Mouse (Mus musculus) gastrocnemius, adult 2 months (tissue): ENCODE results near the gene Abi1. TPM values are rescaled to one million over a fixed set of nuclear protein-coding genes. Genes with fewer than 3 reads are reported as not detected.
"Not testable (repeated sequence)": the region's sequence is repeated elsewhere in the genome, so short reads cannot be mapped to it uniquely, and the experiment has no call there.

ENCODE experiments used
- DNase-seq: peaks from one replicate; pipeline ENCODE4 v3.0.0; 2022
- H3K27ac ChIP-seq: fragments of 200-600 bp; 2 replicates; pipeline ENCODE4 v1.8.1; 2022; ENCODE audit warnings: mild to moderate bottlenecking
- H3K4me3 ChIP-seq: fragments of 200-600 bp; 2 replicates; pipeline ENCODE4 v1.8.1; 2022; ENCODE audit warnings: mild to moderate bottlenecking, moderate library complexity
- CTCF ChIP-seq: fragments of 200-600 bp; IDR thresholded peaks from 2 replicates; pipeline ENCODE4 v1.8.1; 2022; ENCODE audit warnings: antibody characterized with exemption, mild to moderate bottlenecking, moderate library complexity
- intact Hi-C: fragments of 180-260 bp; cut with DNase I; formaldehyde crosslinking; loops from one replicate; pipeline ENCODE4 v1.15.1; 2025
- total RNA-seq, 2 experiments: library from RNA; stranded (reverse); gene quantifications; 2 replicates each; pipeline ENCODE4 v1.2.3; 2021

Abi1 gene
- total RNA-seq, 2 experiments from 2014 or later = 17.3 to 18.9 TPM

DNA sequence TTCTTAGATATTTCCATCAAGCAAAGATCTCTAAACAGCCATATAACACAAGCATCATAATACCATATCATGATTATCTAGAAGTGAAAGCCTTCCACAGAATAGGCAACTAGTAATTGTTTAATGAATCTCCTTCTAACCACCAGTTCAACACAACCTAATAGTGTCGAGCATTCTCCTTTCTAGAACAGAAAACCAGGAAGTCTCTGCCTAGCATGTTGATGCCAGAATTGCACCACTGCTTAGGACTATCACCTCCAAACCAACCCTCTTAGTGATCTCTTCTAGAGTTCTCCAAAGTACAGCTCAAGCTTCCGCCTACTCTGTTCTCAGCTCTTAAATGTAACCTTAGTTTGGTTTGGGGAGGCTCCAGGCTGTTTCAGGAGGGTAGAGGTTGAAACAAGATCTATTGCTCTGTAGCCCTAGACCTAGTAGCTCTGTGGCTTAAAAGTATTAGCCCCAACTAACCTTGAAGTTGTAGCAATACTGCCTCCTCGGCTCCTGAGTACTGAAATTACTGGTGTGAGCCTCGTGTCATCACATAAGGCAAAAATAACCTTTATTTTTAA is 16.2 kb downstream of the Abi1 start:
- no peak for DNase-seq
- TF ChIP-seq CTCF = no peak
- Histone ChIP-seq H3K4me3 (no peak overlapping the region), H3K27ac (peak overlapping the region; percentile 65)
- intact Hi-C loops = no loop called here

DNA sequence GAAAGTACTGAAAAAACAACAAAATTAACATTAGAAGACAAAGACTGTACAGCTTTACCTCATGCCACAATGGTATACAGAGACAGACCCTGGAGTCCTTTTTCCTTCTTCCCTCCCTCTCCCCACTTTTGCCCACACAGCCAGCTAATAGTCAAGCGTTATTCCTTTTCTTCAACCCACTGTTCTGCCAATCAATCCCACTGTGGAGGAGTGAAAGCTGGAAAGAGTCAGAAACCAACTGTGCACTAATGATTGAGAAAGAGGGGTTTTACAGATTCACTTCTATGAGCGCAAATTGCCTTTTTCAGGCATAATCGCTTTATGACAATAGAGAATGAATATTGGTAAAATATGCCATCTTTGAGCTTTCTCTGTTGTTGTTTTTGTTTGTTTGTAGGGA is 17.0 kb downstream of the Abi1 start:
- intact Hi-C loops = no loop called here
- H3K27ac ChIP-seq = peak overlapping the region; percentile 68; the same call in 1 of the 2 replicates
- no peak overlapping the region for H3K4me3 ChIP-seq
- no peak for TF ChIP-seq CTCF
- DNase-seq = no peak

DNA sequence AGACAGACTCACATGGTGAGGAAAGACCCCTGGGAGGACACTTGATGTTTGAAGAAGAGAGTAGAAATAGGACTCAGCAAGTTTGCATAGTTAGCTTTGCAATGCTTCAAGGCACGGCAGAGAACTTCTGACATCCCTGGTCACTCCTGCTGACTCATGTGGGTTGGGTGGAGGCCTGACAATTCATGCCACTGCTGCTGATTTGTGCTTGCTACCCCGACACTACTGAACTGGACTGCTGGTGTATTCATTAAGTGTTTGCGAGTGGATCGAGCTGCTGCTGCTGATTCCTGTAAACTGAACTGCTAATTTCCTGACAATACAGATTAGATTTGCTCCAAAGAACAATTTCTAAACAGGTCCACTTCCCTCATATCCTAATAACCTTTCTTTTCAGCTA is 18.3 kb downstream of the Abi1 start:
- H3K27ac ChIP-seq = peak overlapping the region; percentile 68
- no peak overlapping the region for H3K4me3 ChIP-seq
- DNase-seq = peak; percentile 59
- TF ChIP-seq CTCF = no peak
- intact Hi-C loops = no loop called here

DNA sequence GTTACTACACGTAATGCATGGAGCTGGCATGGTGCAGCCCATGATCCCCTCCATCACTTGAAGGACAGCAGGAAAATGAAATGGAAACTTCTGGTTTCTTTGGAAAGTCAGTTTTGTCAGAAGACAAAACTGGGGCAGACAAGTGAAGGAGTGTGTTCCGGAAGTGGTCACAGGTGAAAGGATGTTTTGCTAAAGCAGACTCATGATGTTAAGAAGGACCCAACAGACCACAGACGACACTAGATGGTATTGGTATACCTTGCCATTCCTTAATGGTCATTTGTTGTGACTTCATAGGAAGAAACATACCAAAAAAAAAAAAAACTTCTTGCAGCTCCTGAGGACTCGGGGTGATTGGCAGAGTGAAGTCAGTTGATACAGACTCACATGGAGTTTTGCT is 18.7 kb downstream of the Abi1 start:
- peak overlapping the region; percentile 68 for H3K27ac ChIP-seq
- H3K4me3 ChIP-seq = no peak overlapping the region
- DNase-seq = no peak
- intact Hi-C loops = no loop called here
- TF ChIP-seq CTCF = no peak

DNA sequence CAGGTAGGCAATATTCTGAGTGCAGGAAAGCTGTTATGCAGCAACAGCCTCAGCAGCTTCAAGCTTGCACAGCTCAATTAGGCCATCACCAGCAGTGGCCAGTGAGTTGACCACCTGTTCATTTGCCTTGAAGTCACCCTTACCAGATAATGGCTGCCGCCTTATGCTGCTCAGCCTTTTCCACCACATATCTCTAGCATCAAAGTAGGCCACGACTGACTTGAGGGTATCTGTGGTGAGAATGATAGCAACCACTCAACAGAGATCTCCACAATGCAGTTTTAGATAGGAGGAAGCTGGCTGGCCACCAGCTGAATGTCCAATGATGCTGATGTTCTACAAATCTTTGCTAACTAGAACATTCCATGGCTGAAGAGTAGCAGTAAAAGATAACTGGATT is 20.9 kb downstream of the Abi1 start:
- no peak overlapping the region for H3K27ac ChIP-seq
- intact Hi-C loops = no loop called here
- no peak for TF ChIP-seq CTCF

DNA sequence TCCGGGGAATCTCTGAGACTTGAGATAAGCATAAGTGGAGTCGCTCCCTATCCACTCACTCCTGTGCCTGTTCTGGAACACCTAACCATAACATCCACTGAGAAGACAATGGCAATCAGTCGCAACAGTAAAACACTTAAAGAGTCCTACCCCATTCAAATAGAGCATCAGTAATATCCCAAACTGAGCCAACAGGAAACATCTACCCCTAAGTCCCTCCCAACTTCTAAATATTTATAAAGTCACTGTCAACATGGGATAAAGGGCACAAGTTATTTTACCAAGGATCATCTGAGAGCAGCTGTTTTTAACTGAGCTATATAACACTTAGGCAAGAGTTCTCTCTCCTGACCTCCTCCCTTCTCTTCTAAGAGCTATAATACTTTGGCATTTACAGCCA is 23.9 kb downstream of the Abi1 start:
- DNase-seq = no peak
- intact Hi-C loops = no loop called here
- no peak overlapping the region for H3K4me3 ChIP-seq
- H3K27ac ChIP-seq = peak overlapping the region; percentile 43; the same call in 1 of the 2 replicates
- no peak for TF ChIP-seq CTCF

More for the DNA sequence above, 20.9 kb downstream of the Abi1 start:
- no peak for DNase-seq
- H3K4me3 ChIP-seq = no peak overlapping the region

DNA sequence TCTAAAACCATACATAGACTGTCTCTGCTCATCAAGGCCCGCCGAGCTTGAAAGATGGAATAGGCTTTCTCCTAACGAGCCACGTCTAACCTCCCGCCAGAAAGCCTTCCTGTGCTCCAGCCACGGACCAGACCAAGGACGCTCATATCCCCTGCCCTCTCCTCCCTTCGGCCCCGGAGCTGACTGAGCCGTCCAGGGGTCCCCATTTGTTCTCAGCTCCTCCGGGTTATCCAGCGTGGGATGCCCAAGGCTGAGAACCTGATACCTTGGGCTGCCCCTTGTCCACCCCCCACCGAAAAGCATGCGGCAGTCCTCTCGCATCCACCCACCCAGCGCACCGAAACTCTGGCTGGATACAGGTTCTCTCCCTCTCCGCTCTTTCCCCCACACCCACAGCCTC is 24.7 kb downstream of the Abi1 start:
- no peak overlapping the region for H3K27ac ChIP-seq
- intact Hi-C loops = no loop called here

DNA sequence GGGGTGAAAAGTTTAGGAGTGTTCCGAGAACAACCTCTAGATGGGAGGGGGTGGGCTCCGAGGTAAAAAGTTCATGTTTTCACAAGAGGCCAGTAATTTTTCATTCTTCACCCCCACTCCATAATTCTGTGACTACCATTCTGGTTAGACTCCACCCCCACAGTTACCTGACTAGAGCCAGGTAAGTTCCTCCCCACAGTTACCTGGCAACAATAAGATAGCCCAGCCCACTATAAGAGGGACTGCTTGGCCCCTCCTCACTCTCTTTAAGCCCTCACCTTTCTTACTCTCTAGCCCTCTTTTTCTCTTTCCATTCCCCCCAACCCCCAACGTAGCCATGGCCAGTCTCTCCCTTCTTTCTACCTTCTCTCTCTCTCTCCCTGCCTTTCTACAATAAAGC is 25.1 kb downstream of the Abi1 start:
- H3K27ac ChIP-seq, DNase-seq, intact Hi-C loops, H3K4me3 ChIP-seq: not testable (repeated sequence)

More for the DNA sequence above, 24.7 kb downstream of the Abi1 start:
- no peak for TF ChIP-seq CTCF
- H3K4me3 ChIP-seq = no peak overlapping the region
- no peak for DNase-seq

DNA sequence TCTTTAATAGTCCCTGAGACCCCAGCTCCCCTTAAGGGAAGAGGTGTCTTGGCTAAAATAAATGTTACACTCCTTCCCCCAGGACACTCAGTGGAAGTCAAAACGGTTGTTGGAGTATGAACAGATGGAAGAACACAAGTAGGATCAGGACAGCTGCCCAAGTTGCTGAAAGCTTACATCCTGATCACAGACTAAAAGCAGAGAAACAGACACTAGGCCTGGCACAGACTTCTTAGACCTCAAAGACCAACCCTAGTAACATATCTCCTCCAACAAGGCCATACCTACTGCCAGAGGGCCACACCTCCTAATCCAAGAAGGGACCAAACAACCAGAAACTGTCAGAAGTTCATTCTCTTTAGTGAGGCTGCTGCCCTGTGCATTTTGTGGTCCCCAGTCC is 31.8 kb downstream of the Abi1 start:
- Histone ChIP-seq H3K4me3 (no peak overlapping the region), H3K27ac (no peak overlapping the region)
- DNase-seq = no peak
- intact Hi-C loops = no loop called here
- TF ChIP-seq CTCF = no peak

DNA sequence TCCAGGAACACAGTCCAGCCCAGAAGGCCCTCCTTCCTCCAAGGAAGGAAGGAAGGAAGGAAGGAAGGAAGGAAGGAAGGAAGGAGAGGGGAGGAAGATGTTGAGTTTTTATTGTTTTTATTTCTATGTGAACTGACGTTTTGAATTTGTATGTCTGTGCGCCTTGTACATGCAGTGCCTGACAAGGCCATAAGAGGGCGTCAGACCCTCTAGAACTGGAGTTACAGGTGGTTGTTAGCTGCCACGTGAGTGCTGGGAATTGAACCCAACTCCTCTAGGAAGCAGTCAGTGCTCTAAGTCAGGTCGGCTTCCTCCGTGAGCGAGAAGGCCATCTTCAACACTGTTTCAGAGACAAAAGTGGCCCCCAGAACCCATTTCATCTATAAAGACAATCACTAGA is 32.5 kb downstream of the Abi1 start:
- H3K27ac ChIP-seq = peak overlapping the region; percentile 71; the same call in 1 of the 2 replicates
- TF ChIP-seq CTCF = no peak
- no peak overlapping the region for H3K4me3 ChIP-seq
- intact Hi-C loops = no loop called here
- DNase-seq = no peak

DNA sequence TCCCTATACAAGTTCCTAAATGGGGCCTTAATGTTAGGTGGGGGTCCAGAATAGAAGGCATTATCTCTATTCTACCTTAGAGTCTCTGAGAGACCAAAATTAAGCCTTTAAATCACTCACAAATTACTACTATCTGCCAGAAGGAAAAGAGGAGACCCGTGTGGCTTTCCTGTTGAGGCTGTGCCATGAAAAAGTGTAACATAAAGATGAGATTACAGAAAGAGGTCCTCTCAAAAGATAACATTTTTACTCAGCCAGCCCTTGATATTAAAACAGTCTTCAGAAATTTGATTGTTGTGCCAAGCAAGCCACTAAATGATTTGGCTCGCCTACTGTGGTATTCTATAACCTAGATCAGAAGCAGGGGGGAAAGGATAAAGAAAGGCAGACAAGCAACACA is 32.9 kb downstream of the Abi1 start:
- TF ChIP-seq CTCF = no peak
- no peak for DNase-seq
- intact Hi-C loops = no loop called here
- H3K4me3 ChIP-seq = no peak overlapping the region
- peak overlapping the region; percentile 71 for H3K27ac ChIP-seq

DNA sequence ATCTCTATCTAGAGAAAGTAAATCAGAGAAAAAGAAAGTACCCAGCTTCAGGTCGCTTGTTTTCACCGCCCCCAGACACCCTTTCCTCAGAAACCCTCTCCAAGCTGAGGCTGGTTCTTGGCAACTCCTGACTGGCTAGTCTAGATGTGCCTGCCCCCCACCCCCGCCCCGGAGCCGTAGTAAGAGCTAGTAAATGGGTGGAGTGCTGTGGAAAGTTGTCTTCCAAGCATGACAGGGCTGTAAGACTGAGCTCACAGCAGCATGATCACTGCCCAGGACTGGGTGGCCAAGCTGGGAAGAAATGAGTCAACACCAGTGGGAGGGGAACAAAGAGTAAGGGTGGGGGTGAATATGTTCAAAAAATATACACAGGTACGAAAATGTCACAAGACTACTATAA is 33.8 kb downstream of the Abi1 start:
- intact Hi-C loops = no loop called here
- Histone ChIP-seq H3K4me3 (peak overlapping the region; percentile 44), H3K27ac (peak overlapping the region; percentile 71)
- TF ChIP-seq CTCF = no peak
- peak; percentile 54 for DNase-seq

DNA sequence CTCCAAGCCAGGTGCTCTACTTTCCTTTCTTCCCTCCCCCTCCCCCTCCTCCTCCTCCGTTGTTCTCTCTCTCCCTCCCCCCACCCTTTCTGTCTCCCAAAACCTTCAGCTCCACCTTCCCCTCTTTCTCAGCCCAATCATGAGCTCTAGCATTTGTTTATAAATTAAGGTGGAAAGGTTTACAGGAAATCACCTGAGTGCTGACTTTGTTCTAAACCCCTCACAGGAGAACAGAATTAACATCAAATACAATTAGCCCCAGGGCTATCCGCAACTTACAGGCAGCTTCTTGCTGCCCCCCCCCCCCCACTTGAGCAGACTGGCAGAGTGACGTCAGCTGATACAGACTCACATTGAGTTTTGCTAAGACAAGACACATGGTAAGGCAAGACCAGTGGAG is 37.4 kb downstream of the Abi1 start:
- H3K27ac ChIP-seq = no peak overlapping the region
- no peak for DNase-seq
- no peak overlapping the region for H3K4me3 ChIP-seq
- TF ChIP-seq CTCF = no peak
- intact Hi-C loops = loop anchor here (5.0 kb wide), 1 partner anchor 35 kb away; no protein-coding TSS in a partner anchor

DNA sequence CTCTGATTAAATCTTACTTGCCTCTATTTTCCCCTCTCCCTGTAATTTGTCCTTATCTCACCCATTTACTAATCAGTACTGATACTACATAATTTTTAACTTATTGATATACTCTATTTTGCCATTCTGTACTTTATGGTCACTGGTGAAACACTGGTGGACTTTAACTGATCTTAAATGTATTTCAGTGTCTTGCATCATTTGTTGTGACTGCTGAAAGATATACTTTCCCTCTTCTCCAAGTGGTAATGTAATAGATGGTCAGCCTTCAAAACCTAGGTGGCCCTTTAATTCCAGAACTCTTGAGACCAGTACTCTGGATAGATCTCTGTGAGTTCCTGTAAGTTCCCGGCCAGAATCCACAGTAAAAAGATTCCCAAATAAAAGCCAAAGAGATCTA is 40.4 kb downstream of the Abi1 start:
- no peak for TF ChIP-seq CTCF
- Histone ChIP-seq H3K27ac (peak overlapping the region; percentile 39; the same call in 1 of the 2 replicates), H3K4me3 (no peak overlapping the region)
- no peak for DNase-seq
- intact Hi-C loops = loop anchor here (5.0 kb wide), 1 partner anchor 32 kb away; no protein-coding TSS in a partner anchor
